Mouse (Mus musculus) hindbrain, embryonic 16.5 days (tissue): ENCODE measurements around the gene Lama1. TPM values are rescaled to one million over a fixed set of nuclear protein-coding genes. Genes with fewer than 3 reads are reported as not detected.

Experiments used
- ATAC-seq: fragments of 200-750 bp; cut with Nextera tagmentation; 2 replicates; pipeline ENCODE4 v1.8.0; 2017; ENCODE audit warnings: moderate TSS enrichment, moderate library complexity
- H3K27ac ChIP-seq: fragments of 300-500 bp; sonication (generic); 2 replicates; pipeline ENCODE4 v1.5.1; 2014; ENCODE audit warnings: low read depth, mild to moderate bottlenecking, control low read depth, low read length, moderate library complexity
- H3K27me3 ChIP-seq: fragments of 300-500 bp; sonication (generic); replicated peaks from 2 replicates; pipeline ENCODE4 v1.6.1; 2014; ENCODE audit warnings: low read length; ENCODE audit not compliant: control insufficient read depth, insufficient read depth
- H3K36me3 ChIP-seq: fragments of 300-500 bp; sonication (generic); 2 replicates; pipeline ENCODE4 v1.6.1; 2014; ENCODE audit warnings: mild to moderate bottlenecking, low read length, moderate library complexity, mixed read lengths; ENCODE audit not compliant: control insufficient read depth, insufficient read depth
- H3K4me1 ChIP-seq: fragments of 300-500 bp; sonication (generic); 2 replicates; pipeline ENCODE4 v1.6.1; 2014; ENCODE audit warnings: low read depth, low read length; ENCODE audit not compliant: control insufficient read depth, insufficient read depth
- H3K4me2 ChIP-seq: fragments of 300-500 bp; sonication (generic); 2 replicates; pipeline ENCODE4 v1.6.1; 2014; ENCODE audit warnings: mild to moderate bottlenecking, low read length, control low read depth, moderate library complexity
- H3K4me3 ChIP-seq: fragments of 300-500 bp; sonication (generic); 2 replicates; pipeline ENCODE4 v1.5.1; 2014; ENCODE audit warnings: mild to moderate bottlenecking, low read length, control low read depth, moderate library complexity
- H3K9ac ChIP-seq: fragments of 300-500 bp; sonication (generic); 2 replicates; pipeline ENCODE4 v1.6.1; 2014; ENCODE audit warnings: low read depth, mild to moderate bottlenecking, control low read depth, low read length, moderate library complexity
- H3K9me3 ChIP-seq: fragments of 300-500 bp; sonication (generic); 2 replicates; pipeline ENCODE4 v1.6.1; 2014; ENCODE audit warnings: mild to moderate bottlenecking, low read length, moderate library complexity; ENCODE audit not compliant: control insufficient read depth
- WGBS: fragments of 180-500 bp; shearing (Covaris S2); extraction: QIAGEN DNeasy Blood & Tissue Kit; methylation state at CpG from one replicate; pipeline ENCODE4 v1.1.7; 2014; 5-methylcytosine and 5-hydroxymethylcytosine counted together
- polyA plus RNA-seq: library from polyadenylated mRNA; unstranded; fragments of >200 nt; fragmentation: Nextera tagmentation; extraction: Ambion mirVana; gene quantifications from 2 replicates; pipeline ENCODE4 v1.2.1, GENCODE M21; 2015

The Lama1 gene
- 6.0 and 8.9 TPM in 2 replicates for polyA plus RNA-seq

DNA sequence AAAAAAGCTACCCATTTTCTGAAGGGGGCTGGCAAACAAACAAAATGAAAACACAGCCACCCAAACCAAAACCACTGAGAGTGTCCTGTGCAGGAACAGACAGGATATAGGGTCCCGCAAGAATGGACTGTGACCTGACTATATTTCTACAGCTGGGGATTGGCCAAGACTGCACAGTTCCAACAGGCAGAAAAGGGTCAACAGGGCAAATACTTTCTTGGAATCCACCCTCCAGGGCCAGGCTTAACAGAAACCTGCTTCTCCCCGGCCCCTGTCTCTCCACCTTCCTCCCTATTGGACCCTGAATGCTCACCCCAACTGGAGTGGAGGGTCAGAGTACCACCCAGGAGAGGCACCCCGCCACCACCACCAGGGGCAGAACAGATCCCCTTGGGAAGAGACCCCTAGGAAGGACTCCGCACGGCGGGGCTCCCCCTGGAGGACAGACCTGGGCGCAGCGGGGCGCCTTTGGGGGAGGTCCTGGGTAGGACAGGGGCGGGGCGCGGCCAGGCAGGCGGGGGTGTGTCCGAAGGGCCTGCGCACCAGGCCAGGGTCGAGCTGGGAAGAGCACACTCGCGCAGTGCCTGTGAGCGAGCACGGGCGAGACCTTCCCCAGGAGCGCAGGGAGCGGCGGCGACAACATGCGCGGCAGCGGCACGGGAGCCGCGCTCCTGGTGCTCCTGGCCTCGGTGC is at the start of gene Lama1:
Lama1 (plus strand) TSS at position 566 of the 693 bp plus-strand sequence.
- Histone ChIP-seq H3K4me2 (peak within 1 kb of the TSS; percentile 90), H3K27me3 (no peaks in the 10 kb centered on the region), H3K4me3 (peak within 1 kb of the TSS; percentile 72), H3K9me3 (no peaks in the 10 kb centered on the region), H3K4me1 (peaks cover 18% of the 10 kb centered on the region), H3K36me3 (no peaks in the 10 kb centered on the region), H3K27ac (no peak within 1 kb of the TSS), H3K9ac (peak within 1 kb of the TSS; percentile 81)
- ATAC-seq = peak; percentile 92
- 2% methylated on average over 27 of the region's 32 CpGs for WGBS

DNA sequence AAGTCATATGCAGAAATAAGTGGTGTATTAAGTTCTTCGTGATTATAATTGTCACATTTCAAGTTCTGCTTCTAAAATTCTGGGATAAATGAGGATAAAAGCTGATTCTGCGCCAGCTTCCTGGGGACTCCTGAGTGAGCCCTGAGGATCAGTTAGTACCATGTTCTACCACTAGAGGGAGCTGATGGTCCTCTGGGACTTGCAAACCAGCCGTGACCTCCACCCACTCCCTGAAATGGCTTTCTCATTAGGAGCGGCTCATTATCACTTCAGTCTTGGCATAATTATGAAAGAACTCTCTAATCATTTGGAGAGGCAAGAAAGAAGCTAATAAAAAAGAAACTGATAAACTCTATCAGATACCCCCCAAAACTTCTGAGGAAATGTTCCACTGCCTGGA is 45.6 kb upstream of the Lama1 start:
- no peaks in the 10 kb centered on the region for H3K36me3 ChIP-seq
- H3K4me2 ChIP-seq = no peak overlapping the region
- no peak overlapping the region for H3K9ac ChIP-seq
- H3K27ac ChIP-seq = no peak overlapping the region
- no peaks in the 10 kb centered on the region for H3K9me3 ChIP-seq
- no peak for ATAC-seq
- H3K4me1 ChIP-seq = no peaks in the 10 kb centered on the region
- H3K4me3 ChIP-seq = no peak overlapping the region
- no peaks in the 10 kb centered on the region for H3K27me3 ChIP-seq
- WGBS = 8% methylated on average over 4 of the region's 4 CpGs

DNA sequence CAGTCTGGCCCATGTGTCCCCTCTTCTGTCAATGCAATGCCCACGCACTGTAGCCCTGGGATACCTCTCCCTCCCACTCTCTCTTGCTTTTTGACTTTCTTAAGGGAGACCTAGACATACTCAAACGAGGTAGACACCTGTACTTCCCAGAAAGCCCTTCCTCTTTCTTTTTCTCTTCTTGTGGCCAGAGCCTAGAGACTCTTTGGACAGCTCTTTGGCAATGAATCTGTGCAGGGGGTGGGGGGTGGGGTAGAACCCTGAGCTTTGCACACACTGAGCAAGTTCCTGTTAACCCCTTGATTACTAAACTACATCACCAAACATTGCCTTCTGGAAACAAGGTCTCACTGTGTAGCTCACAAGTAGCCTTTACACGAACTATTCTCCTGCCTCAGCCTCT is 32.8 kb upstream of the Lama1 start:
- no peaks in the 10 kb centered on the region for H3K36me3 ChIP-seq
- no peaks in the 10 kb centered on the region for H3K9me3 ChIP-seq
- no peak overlapping the region for H3K27ac ChIP-seq
- no peaks in the 10 kb centered on the region for H3K4me1 ChIP-seq
- no peak overlapping the region for H3K9ac ChIP-seq
- no peak overlapping the region for H3K4me2 ChIP-seq
- WGBS = 75% methylated on average over 3 of the region's 3 CpGs
- no peak overlapping the region for H3K4me3 ChIP-seq
- ATAC-seq = no peak
- H3K27me3 ChIP-seq = no peaks in the 10 kb centered on the region; the same call in 1 of the 2 replicates

DNA sequence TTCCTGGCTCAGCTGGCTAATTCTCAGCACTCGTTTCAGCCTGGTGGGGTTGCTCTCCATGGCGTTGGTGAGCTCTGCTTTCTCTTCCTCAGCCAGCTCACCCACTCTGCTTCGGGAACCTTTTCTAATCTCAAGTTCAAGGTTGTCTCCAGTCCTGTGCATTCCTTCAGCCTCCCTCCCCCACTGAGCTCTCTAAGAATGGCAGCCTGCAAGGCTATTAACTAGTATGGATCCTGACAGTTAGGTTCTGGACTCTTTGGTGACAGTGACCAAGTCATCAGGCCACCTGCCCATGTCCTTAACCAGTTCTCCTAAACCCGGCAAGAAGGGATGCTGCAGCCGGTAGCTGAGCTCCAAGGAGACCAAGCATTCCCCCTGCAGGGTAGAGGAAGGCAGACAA is 30.1 kb upstream of the Lama1 start:
- H3K27me3 ChIP-seq = no peaks in the 10 kb centered on the region; the same call in 1 of the 2 replicates
- no peaks in the 10 kb centered on the region for H3K36me3 ChIP-seq
- H3K4me1 ChIP-seq = no peaks in the 10 kb centered on the region
- H3K27ac ChIP-seq = no peak overlapping the region
- no peak for ATAC-seq
- no peak overlapping the region for H3K4me2 ChIP-seq
- WGBS = 65% methylated on average over 5 of the region's 5 CpGs
- H3K9ac ChIP-seq = no peak overlapping the region
- no peaks in the 10 kb centered on the region for H3K9me3 ChIP-seq
- H3K4me3 ChIP-seq = no peak overlapping the region

DNA sequence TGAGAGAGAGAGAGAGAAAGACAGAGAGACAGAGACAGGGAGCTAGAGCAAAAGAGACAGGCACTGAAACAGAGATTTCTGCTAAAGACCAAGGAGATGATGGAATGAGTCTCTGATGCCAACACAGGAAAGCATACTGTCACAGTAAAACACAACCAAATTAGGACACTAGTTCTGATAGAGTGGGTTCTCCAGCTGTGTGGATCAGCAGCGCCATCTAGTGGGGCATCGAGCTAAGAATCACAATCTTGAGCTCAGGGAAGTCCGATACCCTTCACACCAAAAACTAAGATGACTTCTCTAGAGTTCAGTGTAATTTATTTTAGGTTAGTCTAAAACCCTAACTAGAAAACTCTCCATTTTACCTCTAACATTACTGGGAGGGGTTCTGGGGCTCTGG is 29.1 kb upstream of the Lama1 start:
- peak; percentile 76 for ATAC-seq
- WGBS = 15% methylated on average over 3 of the region's 3 CpGs
- Histone ChIP-seq H3K36me3 (no peaks in the 10 kb centered on the region), H3K4me3 (no peak overlapping the region), H3K9me3 (no peaks in the 10 kb centered on the region), H3K27ac (no peak overlapping the region), H3K9ac (no peak overlapping the region), H3K4me1 (no peaks in the 10 kb centered on the region), H3K4me2 (no peak overlapping the region), H3K27me3 (no peaks in the 10 kb centered on the region; the same call in 1 of the 2 replicates)

DNA sequence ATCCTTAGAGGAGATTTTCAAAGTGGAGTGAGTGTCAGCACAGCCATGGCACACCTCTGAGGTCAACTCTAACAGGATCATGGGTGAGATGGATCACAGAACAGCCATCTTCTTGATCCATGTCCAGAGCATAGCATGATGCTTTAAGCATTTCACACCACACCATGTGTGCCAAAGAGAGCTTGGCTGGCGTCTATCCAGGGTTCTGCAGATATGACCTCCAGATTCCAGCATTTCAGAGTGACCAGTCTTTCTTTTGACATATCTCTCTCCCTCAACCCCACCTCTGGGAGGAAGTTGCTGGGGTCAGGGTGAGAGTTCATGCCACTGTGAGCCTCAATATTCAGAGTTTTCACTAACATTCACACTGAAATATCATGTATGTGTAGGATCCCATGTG is 18.5 kb upstream of the Lama1 start:
- Histone ChIP-seq H3K4me2 (no peak overlapping the region), H3K36me3 (no peaks in the 10 kb centered on the region), H3K9me3 (no peaks in the 10 kb centered on the region), H3K9ac (no peak overlapping the region), H3K27me3 (no peaks in the 10 kb centered on the region), H3K27ac (no peak overlapping the region), H3K4me1 (no peaks in the 10 kb centered on the region), H3K4me3 (no peak overlapping the region)
- ATAC-seq = no peak
- WGBS = 90% methylated on average over 1 of the region's 1 CpGs

DNA sequence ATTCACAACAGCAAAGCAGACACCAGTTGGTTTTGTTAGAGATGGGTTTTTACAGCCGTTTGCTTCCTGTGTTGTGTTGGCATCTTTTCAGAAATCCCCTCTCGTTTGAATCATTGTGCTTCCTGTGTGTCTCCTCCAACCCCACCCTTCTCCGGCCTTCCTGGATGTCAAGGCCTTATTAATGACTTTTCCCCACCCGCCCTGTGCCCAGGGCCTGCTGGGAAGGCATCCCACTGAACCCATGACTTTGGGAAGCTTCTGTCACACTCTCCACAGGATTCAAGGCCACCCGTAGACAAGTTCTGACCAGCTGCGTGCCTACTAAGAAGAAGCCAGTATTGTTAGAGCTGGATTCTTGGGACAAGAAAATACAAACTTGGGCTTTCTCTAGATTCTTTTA is 16.0 kb upstream of the Lama1 start:
- H3K4me1 ChIP-seq = no peaks in the 10 kb centered on the region
- ATAC-seq = no peak
- no peaks in the 10 kb centered on the region for H3K27me3 ChIP-seq
- no peaks in the 10 kb centered on the region for H3K36me3 ChIP-seq
- H3K9ac ChIP-seq = no peak overlapping the region
- no peak overlapping the region for H3K4me2 ChIP-seq
- H3K9me3 ChIP-seq = no peaks in the 10 kb centered on the region
- 50% methylated on average over 6 of the region's 6 CpGs for WGBS
- H3K4me3 ChIP-seq = no peak overlapping the region
- no peak overlapping the region for H3K27ac ChIP-seq

DNA sequence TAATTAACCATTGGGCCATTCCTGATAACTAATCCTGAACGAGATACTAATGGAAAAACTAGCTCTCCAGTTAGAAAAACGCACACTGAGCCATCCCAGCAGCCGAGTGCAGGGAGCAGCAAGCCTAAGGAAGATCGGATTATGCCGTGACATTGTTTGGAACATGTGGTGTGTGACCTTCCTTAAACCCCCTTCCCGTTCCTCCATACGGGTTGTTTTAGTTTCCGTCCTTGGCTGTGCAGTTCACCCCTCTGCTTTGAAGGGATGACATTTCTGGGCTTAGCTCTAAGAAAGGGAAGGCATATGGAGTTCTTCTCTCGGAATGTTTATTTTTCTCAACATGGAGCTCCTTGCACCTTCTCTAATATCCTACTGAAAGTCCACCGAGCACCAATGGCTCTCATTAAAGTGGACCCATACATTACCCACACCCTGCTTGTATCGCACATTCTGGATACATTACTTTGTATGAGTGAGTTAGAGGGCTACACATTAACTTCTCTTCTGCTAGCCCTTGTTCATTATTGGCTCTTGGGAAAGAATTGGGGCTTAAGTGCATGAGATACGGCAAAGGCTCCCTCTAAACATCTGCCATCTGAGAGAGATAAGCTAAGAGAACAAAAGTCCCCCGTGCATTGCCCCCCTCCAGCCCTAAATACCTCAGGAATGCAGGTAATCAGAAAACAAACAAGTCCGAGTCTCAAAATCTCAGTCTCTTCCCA is 11.9 kb upstream of the Lama1 start:
- Histone ChIP-seq H3K36me3 (no peaks in the 10 kb centered on the region), H3K9me3 (no peaks in the 10 kb centered on the region), H3K4me2 (no peak overlapping the region), H3K4me3 (no peak overlapping the region), H3K4me1 (no peaks in the 10 kb centered on the region), H3K9ac (no peak overlapping the region), H3K27me3 (no peaks in the 10 kb centered on the region), H3K27ac (no peak overlapping the region)
- WGBS = 71% methylated on average over 14 of the region's 14 CpGs
- ATAC-seq = no peak

DNA sequence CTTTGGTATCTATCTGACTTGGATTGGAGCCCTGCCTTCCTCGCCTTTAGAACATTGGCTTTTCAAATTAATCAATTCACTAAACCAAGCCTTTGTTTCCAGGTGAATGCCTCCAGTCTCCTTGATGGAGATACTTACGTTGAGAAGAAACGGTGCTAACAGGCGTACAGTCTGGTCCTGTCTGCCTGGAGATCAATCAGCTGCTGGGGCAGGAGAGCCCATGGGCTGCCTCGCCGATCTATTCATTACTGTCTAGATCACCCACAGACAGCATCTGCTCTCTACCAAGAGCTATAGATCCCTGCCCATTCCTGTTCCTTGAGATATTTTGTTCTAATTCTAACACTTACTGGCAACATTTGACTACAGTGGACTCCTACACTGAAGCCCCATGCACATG is 9.6 kb upstream of the Lama1 start:
- H3K9ac ChIP-seq = no peak overlapping the region
- no peak overlapping the region for H3K4me3 ChIP-seq
- ATAC-seq = no peak
- H3K27me3 ChIP-seq = no peaks in the 10 kb centered on the region
- no peaks in the 10 kb centered on the region for H3K4me1 ChIP-seq
- no peak overlapping the region for H3K4me2 ChIP-seq
- no peaks in the 10 kb centered on the region for H3K9me3 ChIP-seq
- WGBS = 35% methylated on average over 6 of the region's 6 CpGs
- H3K27ac ChIP-seq = no peak overlapping the region
- H3K36me3 ChIP-seq = no peaks in the 10 kb centered on the region
